Mouse (Mus musculus) thymus, postnatal 14 days (tissue): ENCODE results near the gene Rptn.
"Not testable (repeated sequence)": the region's sequence is repeated elsewhere in the genome, so short reads cannot be mapped to it uniquely, and the experiment has no call there.

Source experiments
- DNase-seq: peaks from one replicate; pipeline ENCODE4 v3.0.0; 2021

The Rptn gene

GRCm38 (mm10) chr3:93393366-93393765 lies at the start of gene Rptn:
Gene Rptn, plus strand, starts transcription at chr3:93393699.
- DNase-seq: no peak

- DNase-seq: no peak
These were observed 46.6 kb upstream of the Rptn start for GRCm38 (mm10) chr3:93346896-93347295.

- DNase-seq: peak; percentile 62
These were observed 33.5 kb upstream of the Rptn start for GRCm38 (mm10) chr3:93360045-93360444.

- DNase-seq: peak; percentile 14
These were observed 31.4 kb upstream of the Rptn start for GRCm38 (mm10) chr3:93361933-93362574.

GRCm38 (mm10) chr3:93366966-93367575 lies 26.4 kb upstream of the Rptn start:
- no peak for DNase-seq

- no peak for DNase-seq
These were observed 25.3 kb upstream of the Rptn start for GRCm38 (mm10) chr3:93368171-93368570.

GRCm38 (mm10) chr3:93373416-93373815 lies 20.1 kb upstream of the Rptn start:
- DNase-seq: no peak

GRCm38 (mm10) chr3:93375196-93375595 lies 18.3 kb upstream of the Rptn start:
- no peak for DNase-seq

- no peak for DNase-seq
These were observed 17.9 kb upstream of the Rptn start for GRCm38 (mm10) chr3:93375601-93376000.

GRCm38 (mm10) chr3:93378146-93378545 lies 15.4 kb upstream of the Rptn start:
- no peak for DNase-seq

GRCm38 (mm10) chr3:93403936-93404335 lies 10.4 kb downstream of the Rptn start:
- no peak for DNase-seq

- peak; percentile 16 for DNase-seq
These were observed 13.5 kb downstream of the Rptn start for GRCm38 (mm10) chr3:93406992-93407391.

- no peak for DNase-seq
These were observed 18.4 kb downstream of the Rptn start for GRCm38 (mm10) chr3:93411905-93412304.

GRCm38 (mm10) chr3:93431673-93432072 lies 38.2 kb downstream of the Rptn start:
- no peak for DNase-seq

GRCm38 (mm10) chr3:93442030-93442429 lies 48.5 kb downstream of the Rptn start, which contains the start of gene Tchh:
Gene Tchh, plus strand, starts transcription at chr3:93442330.
- no peak for DNase-seq

GRCm38 (mm10) chr3:93443501-93444101 lies 50.1 kb downstream of the Rptn start:
- peak; percentile 4 for DNase-seq

- DNase-seq: peak; percentile 36
These were observed 51.1 kb downstream of the Rptn start for GRCm38 (mm10) chr3:93444343-93445164.

GRCm38 (mm10) chr3:93445165-93445705 lies 51.7 kb downstream of the Rptn start:
- no peak for DNase-seq

GRCm38 (mm10) chr3:93446128-93446755 lies 52.7 kb downstream of the Rptn start:
- DNase-seq: no peak

- DNase-seq: not testable (repeated sequence)
These were observed 53.2 kb downstream of the Rptn start for GRCm38 (mm10) chr3:93446756-93447137.

- DNase-seq: peak; percentile 7
These were observed 53.8 kb downstream of the Rptn start for GRCm38 (mm10) chr3:93447138-93447841.
